Mouse (Mus musculus) kidney, adult 2 months (tissue): ENCODE measurements around the gene Rps27rt. TPM values are rescaled to one million over a fixed set of nuclear protein-coding genes. Genes with fewer than 3 reads are reported as not detected.
A peak's percentile ranks its signal among the peaks of the same experiment; 100 is the strongest.

Experiments
- DNase-seq: peaks from one replicate; pipeline ENCODE4 v3.0.0; 2021
- H3K27ac ChIP-seq: fragments of 200-500 bp; 2 replicates; pipeline ENCODE4 v1.5.1; 2012; ENCODE audit warnings: low read depth, low read length, control low read depth, inconsistent platforms; ENCODE audit not compliant: insufficient read depth
- H3K27me3 ChIP-seq: fragments of 200-500 bp; replicated peaks from 2 replicates; pipeline ENCODE4 v1.6.1; 2012; ENCODE audit warnings: mild to moderate bottlenecking, moderate library complexity, low read length, inconsistent platforms; ENCODE audit not compliant: control insufficient read depth, insufficient read depth
- H3K36me3 ChIP-seq: fragments of 200-500 bp; 2 replicates; pipeline ENCODE4 v1.6.1; 2012; ENCODE audit warnings: mild to moderate bottlenecking, moderate library complexity, low read length, inconsistent platforms; ENCODE audit not compliant: control insufficient read depth, insufficient read depth
- H3K4me1 ChIP-seq: fragments of 200-500 bp; 2 replicates; pipeline ENCODE4 v1.6.1; 2011; ENCODE audit warnings: low read length; ENCODE audit not compliant: control insufficient read depth, insufficient read depth
- H3K4me3 ChIP-seq: fragments of 200-500 bp; 2 replicates; pipeline ENCODE4 v1.5.1; 2011; ENCODE audit warnings: mild to moderate bottlenecking, low read depth, low read length, control low read depth; ENCODE audit not compliant: insufficient read depth
- CTCF ChIP-seq: fragments of 200-500 bp; conservative IDR thresholded peaks from 2 replicates; pipeline ENCODE4 v1.5.1; 2011; ENCODE audit warnings: low read depth, mild to moderate bottlenecking, control low read depth, low read length, moderate library complexity, mixed read lengths; ENCODE audit not compliant: insufficient read depth, insufficient read length
- POLR2A ChIP-seq: fragments of 200-500 bp; IDR thresholded peaks from one replicate; pipeline ENCODE4 v1.6.1; 2011; ENCODE audit warnings: low read depth, low read length, control low read depth
- WGBS: fragments of 180-500 bp; shearing (Covaris S2); methylation state at CpG from one replicate; pipeline ENCODE4 v1.1.7; 2018; 5-methylcytosine and 5-hydroxymethylcytosine counted together
- polyA plus RNA-seq: library from polyadenylated mRNA; depleted of rRNA; stranded (reverse); fragments of >200 nt; gene quantifications from 2 replicates; pipeline ENCODE4 v1.2.3, GENCODE M21; 2012

Rps27rt gene
- polyA plus RNA-seq, 1 experiment, result 24.4 TPM

DNA sequence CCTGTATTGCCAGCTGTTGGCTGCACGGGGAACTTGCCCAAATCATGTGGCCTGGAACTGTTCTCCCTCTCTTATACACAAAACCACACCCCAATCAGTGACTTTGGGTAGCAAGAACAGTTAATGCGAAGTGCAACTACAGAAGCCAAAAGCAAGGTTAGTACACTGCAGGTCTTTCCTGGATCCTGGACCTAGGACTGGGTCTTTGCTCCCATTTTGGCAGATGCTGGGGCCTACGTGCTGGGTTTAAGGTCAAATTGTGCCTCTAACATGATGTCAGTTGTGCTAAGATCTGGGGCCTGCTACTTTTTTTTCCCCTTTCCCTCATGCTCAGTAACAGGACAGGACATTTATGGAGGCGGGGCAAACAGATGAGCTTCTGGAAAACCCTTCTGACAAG lies 13.2 kb upstream of the Rps27rt start:
- H3K4me3 ChIP-seq, result no peak overlapping the region
- peaks cover 14% of the 10 kb centered on the region; the same call in 1 of the 2 replicates for H3K4me1 ChIP-seq
- TF ChIP-seq POLR2A (no peak), CTCF (no peak)
- WGBS, result 85% methylated on average over 4 of the region's 4 CpGs
- peak; percentile 61 for DNase-seq
- H3K27ac ChIP-seq, result no peak overlapping the region
- no peaks in the 10 kb centered on the region for H3K27me3 ChIP-seq
- no peaks in the 10 kb centered on the region for H3K36me3 ChIP-seq

DNA sequence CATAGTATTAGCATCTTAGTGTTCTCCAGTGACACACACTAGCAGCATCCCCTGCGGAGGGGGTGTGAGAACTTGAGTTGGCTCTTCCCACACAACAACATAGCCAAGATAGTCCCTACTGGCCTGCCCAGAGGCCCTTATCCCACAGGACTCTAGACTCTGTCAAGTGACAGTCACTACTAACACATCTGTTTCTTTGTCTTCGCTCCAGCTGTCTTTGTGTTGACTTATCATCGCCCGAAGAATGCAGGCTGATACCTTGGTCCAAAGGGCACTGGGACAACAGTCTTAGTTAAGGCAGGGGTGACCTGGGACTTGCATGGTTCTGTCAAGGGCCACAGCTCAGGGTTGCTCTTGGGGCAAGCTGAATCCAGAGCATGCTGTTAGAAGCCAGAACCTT lies 12.7 kb upstream of the Rps27rt start:
- Histone ChIP-seq H3K27ac (no peak overlapping the region), H3K4me1 (peaks cover 12% of the 10 kb centered on the region; the same call in 1 of the 2 replicates), H3K4me3 (no peak overlapping the region), H3K36me3 (no peaks in the 10 kb centered on the region), H3K27me3 (no peaks in the 10 kb centered on the region)
- no peak for TF ChIP-seq POLR2A
- no peak for TF ChIP-seq CTCF
- 67% methylated on average over 4 of the region's 4 CpGs for WGBS
- peak; percentile 41 for DNase-seq

GRCm38 (mm10) chr9:114992528-114992927 lies 10.0 kb upstream of the Rps27rt start:
- WGBS, result 96% methylated on average over 2 of the region's 2 CpGs
- TF ChIP-seq CTCF (no peak), POLR2A (no peak)
- no peak for DNase-seq
- H3K27ac ChIP-seq, result no peak overlapping the region
- no peaks in the 10 kb centered on the region for H3K36me3 ChIP-seq
- no peak overlapping the region for H3K4me3 ChIP-seq
- no peaks in the 10 kb centered on the region for H3K27me3 ChIP-seq
- H3K4me1 ChIP-seq, result no peaks in the 10 kb centered on the region; the same call in 1 of the 2 replicates

DNA sequence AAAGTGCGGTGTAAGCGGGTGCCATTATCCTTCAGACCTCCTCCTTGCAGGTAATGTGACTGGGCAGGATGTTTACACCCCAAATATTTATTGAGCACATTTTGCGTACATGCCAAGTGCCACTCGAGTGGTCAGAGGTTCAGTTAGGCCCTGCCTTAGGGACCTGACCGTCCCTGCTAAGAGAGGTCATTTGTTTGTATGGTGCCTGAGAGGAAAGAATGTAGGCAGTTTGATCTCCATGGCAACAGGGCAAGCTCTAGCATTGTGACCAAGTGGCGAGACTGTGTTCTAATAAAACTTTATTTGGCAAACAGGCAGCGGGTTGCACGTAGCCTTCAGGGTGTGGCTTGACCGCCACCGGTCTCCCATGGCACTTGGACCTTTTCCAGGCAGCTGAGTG lies 7.9 kb upstream of the Rps27rt start:
- H3K27ac ChIP-seq, result no peak overlapping the region
- H3K36me3 ChIP-seq, result no peaks in the 10 kb centered on the region
- WGBS, result 69% methylated on average over 10 of the region's 10 CpGs
- peak; percentile 54 for DNase-seq
- no peak overlapping the region for H3K4me3 ChIP-seq
- TF ChIP-seq CTCF (no peak), POLR2A (no peak)
- no peaks in the 10 kb centered on the region; the same call in 1 of the 2 replicates for H3K4me1 ChIP-seq
- H3K27me3 ChIP-seq, result no peaks in the 10 kb centered on the region

- no peak overlapping the region for H3K27ac ChIP-seq
- 75% methylated on average over 6 of the region's 6 CpGs for WGBS
- no peak for DNase-seq
- no peaks in the 10 kb centered on the region; the same call in 1 of the 2 replicates for H3K4me1 ChIP-seq
- H3K27me3 ChIP-seq, result no peaks in the 10 kb centered on the region
- no peaks in the 10 kb centered on the region for H3K36me3 ChIP-seq
- H3K4me3 ChIP-seq, result no peak overlapping the region
- no peak for TF ChIP-seq POLR2A
- no peak for TF ChIP-seq CTCF
These were observed 6.2 kb upstream of the Rps27rt start for GRCm38 (mm10) chr9:114988610-114989327.

- DNase-seq, result no peak
- WGBS, result 96% methylated on average over 3 of the region's 3 CpGs
- Histone ChIP-seq H3K27ac (no peak overlapping the region), H3K36me3 (no peaks in the 10 kb centered on the region), H3K4me1 (no peaks in the 10 kb centered on the region; the same call in 1 of the 2 replicates), H3K4me3 (no peak overlapping the region), H3K27me3 (no peaks in the 10 kb centered on the region)
- TF ChIP-seq POLR2A (no peak), CTCF (no peak)
These were observed 5.5 kb upstream of the Rps27rt start for GRCm38 (mm10) chr9:114988029-114988428.

DNA sequence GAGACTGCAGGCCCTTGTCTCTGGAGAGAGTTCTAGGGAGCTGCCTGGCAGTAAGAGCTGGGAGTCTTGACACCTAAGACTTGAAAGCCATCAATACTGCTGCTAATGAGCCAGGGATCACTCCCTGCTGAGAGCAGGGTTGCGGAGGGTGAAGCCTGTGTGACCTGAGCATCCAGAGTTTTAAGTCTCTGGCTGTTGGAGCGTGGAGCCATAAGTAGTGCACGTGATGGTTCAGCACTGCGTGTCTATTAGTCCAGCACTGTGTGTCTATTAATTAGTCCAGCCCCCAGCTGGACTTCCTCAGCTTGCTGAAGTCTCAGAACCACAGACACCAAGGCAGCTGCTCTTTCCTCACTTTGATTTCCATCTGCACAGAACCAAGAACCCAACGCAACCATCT lies 3.8 kb upstream of the Rps27rt start:
- Histone ChIP-seq H3K4me3 (no peak overlapping the region), H3K27ac (no peak overlapping the region), H3K36me3 (no peaks in the 10 kb centered on the region), H3K27me3 (no peaks in the 10 kb centered on the region), H3K4me1 (no peaks in the 10 kb centered on the region; the same call in 1 of the 2 replicates)
- DNase-seq, result no peak
- TF ChIP-seq CTCF, result no peak
- WGBS, result 74% methylated on average over 5 of the region's 5 CpGs
